Mouse (Mus musculus) frontal cortex, postnatal 14 days (tissue): ENCODE results near the gene Btbd17.

Experiments
- DNase-seq, 2 experiments: peaks; one replicate each; pipeline ENCODE4 v3.0.0; 2022; ENCODE audit warnings: low spot score in 2 of 2

Gene Btbd17

DNA sequence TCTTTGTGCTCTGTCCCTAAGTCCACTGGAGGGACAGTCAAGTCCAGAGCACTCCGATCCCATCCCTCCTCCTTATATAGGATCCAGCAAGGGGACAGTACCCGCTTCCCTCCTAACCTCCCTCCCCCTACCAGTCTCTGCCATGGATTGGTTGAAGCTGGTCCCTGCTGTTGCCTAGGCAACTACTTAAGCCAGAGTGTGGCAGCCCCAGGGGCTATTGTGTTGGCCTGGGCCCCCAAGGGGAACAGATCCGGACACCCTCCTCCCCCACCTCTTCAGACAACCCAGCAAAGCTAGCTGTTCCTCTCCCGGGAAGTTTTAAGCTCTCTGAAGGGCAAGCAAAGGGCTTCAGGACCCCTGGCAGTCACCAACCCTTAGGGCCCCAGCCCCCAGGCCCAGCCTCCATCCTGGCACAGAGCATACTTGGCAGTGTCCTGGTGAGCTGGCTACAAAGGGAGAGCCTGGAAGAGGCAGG, at the start of gene Btbd17:
Gene Btbd17 (minus strand): TSS at position 98 of the 475 bp plus-strand sequence.
- peak; percentile 45 to 70 for DNase-seq

DNA sequence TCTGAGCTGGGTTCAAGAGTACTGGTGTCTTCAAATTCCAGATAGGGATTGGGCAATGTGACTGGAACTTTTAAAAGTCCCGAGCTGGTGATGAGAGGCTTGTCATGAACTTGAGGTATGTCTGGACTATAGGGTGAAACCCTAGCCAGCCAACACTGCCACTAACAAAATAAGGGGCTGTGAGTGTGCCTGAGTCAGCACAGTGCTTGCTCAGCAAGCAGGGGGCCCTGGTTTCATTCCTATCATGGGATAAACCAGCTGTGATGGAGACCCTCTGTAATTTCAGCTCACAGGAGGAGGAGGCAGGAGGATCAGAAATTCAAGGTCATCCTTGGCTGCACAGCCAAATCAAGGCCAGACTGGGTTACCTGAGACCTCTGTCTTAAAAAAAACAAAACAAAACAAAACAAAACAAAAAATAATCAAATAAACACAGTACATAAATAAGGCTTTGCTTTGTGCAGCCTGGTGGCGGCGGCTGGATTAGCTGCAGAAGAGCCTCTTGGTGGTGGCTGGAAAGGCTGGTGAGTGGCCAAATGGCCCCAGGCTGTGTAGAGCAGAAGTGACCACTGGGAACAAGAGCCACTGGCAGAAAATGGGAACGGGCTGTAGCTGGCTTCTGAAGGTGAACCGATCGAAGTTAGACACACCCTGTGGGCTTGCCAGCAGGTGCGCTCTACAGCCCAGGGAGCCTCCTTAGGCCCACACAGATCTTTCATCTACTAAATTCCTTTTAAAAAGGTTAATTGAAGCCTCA, 48.9 kb upstream of the Btbd17 start:
- no peak for DNase-seq

DNA sequence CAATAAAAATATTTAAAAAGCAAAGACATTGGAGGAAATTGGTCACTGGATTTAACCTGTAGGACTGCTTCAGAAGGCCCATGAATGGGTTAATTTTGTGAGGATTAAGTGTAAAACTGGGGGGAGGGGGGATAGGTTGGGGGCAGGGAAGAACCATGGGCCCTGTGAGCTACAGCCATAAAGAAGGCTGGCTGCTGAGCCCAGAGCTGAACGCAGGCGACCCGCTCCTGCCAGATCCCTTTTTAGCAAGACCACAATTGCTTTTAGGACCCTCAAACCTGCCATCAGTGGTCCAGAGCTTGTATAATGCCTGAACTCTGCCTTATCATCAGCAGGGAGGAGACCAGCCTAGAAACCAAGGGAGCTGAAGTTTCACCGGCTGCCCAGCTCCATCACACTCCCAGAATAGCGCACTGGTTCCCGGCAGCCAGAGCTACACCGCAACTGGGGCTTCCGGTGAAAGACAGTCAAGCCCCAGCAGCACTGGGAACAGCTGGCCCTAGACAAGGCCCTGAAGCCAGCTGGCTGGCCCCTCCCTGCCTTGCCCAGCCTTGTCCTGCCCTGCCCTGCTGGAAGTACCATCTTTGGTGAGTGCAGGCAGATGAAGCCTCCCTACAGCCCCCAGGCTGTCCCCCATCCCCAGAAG, 48.2 kb upstream of the Btbd17 start:
- DNase-seq: no peak

DNA sequence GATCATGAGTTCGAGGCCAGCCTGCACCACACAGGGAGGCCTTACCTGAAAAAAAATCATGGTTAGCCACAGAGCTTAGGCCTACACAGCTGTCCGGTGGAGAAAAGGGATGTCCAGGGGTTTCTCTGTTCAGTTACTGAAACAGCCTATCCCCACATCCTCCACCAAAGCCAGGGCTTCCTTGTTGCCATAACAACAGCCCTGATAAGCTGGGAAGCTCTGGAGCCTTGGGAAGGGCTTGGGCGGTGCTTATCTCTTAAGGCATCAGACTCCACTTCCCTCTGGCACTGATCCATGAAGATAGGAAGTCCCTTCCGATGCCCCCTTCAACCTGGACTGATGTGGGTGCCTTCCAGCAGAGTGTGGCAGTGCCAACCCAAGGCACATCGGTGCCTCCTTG, 37.4 kb upstream of the Btbd17 start:
- DNase-seq: no peak

DNA sequence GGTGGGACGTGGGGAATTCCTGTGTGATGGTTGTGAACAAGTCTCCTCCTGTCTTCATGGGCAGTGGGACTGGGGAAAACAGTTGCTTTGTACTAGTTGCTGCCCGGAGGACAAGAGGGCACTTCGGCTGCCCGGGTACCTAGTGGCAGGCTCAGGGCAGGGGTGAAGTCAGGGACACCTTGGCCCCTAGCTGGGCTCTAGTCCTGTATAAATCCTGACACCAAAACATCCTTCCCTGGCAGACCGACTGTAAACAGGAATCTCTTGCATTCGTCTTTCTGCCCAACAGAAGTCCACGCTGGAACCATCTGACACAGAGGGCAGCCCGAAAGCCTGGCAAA, 34.7 kb upstream of the Btbd17 start:
- no peak for DNase-seq

DNA sequence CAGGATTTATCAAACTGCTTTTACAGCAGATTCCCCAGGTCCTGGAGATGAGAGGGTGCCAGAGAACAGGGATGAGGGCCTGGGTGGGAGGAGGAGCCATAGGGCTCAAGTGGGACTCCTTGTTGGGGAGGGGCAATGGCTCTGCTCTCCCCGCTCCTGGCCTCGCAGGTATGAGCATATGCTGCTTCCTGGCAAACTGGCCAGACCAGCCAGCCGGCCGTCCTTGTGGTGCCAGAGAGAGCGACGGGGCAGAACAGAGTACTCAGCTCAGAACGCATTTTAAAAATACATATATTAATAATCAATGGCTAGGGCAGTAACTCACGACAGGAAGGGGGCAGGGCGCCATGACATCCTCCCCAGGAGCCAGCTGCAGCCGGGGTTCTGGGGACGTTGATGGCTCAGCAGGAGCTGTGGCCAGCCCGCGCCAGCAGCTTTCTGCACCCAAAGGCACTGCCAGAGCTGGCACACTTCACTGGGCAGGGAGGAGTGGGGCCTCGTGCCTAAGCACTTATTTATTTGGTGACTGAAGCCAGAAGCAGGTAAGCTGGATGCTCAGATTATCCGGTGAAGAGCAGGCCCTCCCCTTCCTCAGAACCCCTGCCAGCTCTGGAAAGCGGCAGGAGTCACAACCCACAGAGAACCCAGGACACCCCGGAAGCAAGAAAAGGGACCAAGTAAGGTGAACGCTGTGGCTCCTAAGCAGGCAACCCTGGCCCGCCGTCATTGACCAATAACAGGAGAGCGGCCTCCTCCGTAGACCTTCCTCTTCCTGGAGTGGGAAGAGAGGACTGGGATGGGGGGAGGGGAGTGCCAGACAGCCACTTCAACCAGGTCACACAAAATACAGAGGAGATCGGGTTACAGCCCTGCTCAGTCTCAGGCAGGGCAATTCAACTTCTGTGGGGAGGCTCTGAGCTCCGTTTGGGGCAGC, 34.0 kb upstream of the Btbd17 start:
- DNase-seq: no peak

DNA sequence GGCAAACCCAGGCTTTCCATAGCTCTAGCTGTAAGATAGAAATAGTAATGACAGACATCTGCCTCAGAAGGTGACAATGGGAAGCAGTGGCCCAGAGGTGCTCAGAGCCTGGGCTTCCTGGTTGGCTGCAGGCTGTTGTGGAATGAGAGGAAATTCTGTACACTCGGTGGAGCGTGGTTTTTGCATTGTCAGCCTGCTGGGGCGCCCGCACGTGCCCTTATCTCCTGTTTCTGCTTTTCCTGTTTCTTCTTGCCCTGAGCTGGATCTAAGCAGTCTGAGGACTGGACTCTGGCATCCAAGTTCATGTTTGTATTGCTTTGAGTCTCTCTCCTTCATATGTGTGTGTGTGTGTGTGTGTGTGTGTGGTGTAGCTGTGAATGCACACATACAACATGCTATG, 30.9 kb upstream of the Btbd17 start:
- DNase-seq: no peak

DNA sequence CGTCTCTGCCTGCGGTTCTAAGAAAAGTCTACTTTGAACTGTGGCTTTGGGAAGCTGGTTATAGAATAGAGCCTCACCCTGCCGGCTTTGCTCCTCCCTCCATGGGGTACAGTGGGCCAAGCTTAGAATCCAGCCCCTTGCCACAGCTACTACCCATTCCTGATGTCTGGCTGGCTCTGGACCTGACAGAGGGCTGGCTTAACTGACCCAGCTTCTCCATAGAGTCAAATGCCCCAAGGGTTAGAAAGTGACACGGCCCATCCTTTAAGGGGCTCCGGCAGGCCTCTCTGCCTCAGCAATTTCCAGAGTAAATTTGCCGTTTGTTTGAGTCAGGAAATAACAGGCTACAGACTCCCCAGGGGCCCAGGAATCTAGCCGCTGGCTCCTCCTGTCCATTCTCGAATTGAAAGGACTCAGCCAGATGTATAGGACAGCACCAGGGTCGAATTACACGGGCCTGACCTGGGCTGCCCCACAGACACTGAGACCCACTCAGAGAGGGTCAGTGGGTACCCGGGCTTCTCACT, 27.5 kb upstream of the Btbd17 start:
- DNase-seq: no peak

DNA sequence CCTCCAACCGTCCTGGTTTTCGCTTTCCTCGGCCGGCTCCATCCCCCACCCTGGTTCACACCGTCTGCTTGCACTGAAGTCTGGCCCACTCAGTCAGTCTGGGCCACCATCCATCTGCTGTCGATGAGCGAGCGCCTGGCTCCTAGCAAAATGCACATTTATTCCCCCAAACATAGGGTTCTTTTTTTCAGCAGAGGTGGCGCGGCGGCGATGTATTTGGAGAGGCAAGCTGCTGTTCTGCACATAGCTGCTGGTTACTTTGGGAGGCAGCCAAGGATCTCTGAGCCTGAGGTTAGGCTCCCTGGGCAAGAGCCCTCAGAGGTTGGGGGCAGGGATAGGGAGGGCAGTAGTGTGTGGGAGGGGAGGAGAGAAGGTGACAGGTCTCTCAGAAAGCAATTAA, 27.0 kb upstream of the Btbd17 start:
- DNase-seq: peak; percentile 80 to 81

DNA sequence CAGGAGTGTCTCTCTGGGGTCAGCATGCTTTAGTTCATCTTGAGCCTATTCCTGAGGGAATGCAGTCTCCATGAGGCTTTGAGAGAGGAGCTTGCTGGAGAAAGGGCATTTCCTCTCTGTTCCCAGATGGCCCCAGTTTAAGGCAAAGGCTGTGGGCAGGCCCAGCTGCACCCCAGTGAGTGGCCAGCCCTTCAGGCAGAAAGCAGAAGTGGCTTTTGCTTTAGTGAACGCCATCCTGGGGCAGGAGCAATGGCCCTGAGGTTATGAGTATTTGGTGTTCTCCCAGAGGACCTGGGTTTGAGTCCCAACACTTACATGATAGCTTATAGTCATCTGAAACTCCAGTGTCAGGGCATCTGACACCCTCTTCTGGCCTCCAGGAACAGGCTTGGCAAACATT, 25.6 kb upstream of the Btbd17 start:
- no peak for DNase-seq

DNA sequence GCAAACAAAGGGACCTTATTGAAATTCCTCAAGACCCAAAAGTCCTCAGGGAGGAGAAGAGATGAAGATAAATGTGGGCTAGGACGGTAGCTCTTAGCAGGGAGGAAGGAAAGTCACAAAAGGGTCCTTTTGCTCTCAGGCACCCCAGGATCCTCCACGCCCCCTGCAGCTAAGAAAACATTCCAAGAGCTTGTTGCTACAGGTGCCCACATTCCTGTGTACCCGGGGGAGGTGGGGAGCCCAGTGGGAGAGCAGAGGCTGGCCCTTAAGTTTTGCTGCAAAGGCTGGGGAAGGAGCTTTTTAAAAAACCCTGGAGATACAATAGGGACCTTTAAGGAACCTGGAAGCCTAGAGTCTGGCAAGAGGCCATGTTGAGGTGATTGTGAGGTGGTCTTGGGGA, 24.7 kb upstream of the Btbd17 start:
- no peak for DNase-seq

DNA sequence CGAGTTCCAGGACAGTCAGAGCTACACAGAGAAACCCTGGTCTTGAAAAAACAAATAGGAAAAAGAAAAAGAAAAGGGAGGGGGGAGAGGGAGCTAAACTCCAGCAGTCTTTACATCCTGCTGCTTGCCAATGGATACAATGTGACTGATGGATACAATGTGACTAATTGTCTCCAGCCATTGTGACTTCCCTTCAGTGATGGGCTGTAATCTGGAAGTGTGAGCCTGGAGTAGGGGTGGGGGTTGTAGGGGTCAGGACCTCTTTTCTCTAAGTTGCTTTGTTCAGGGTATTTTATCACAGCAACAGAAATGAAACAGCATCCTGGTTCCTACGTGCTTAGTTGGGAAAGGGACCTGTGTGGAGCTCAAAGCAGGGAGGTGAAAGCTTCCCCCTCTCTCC, 23.4 kb upstream of the Btbd17 start:
- DNase-seq: no peak

DNA sequence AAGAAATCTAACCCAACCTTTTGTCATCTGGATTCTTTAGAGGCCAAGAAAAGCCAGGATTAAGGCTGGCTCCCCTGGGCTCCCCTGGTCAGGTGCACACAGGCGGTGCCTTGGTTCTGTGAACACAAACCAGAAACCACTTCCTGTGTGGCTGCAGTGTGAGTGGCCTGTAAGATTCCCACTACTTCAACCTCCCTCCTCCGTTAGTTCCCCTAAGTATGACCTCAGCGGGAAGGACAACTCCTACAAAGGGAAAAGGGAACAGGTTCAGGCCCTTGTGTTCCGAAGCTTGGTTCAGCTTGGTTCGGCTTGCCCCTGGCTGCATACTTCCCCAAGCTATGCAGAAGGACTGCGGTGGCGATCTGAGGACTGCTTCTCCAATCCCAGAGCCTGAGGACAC, 22.4 kb upstream of the Btbd17 start:
- DNase-seq: no peak

DNA sequence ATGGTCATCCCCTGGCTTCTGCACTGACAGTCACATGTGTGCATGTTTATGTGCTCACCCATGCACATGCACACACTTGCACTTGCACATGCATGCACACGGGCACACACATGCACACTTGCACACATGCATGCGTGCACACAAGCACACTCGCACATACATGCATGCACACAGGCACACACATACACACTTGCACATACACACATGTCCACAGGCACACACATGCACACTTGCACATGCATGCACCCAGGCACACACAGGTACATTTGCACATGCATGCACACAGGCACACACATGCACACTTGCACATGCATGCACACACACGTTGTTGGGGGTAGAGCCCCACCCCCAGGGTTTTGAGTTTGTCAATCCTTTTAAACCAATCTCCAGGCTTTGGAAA, 21.2 kb upstream of the Btbd17 start:
- no peak for DNase-seq

DNA sequence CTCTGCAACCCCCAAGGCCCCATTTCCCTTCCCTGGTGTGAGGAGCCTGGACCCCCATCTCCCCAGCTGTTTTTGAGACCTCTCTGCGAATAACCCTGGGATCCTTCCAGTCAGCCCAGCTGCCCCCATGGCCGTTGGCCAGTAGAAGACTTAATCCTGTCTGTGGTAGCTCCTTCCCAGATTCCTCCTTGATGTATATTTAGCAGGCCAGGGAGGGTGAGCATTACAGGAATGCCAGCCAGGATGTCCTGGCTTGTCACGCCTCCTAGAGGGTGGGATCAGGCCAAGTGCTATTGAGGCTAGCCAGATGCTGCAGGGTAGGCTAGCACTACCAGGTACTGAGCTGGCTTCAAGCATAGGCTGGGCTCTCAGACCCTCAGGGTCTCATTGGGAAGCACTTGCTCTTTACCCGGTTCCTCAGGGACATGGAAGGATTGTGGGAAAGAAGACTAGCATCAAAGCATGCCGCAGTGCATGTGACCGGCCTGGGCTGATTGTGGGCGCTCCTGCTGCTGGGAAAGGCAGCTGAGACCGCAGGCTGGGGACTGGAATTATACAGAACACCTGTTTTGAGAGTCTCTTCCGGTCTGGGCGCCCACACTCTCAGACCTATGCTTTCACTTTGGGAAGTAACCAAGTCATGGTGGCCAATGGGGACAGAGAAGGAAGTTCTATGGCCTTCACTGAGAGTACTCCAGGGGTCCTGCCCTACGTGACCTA, 19.3 kb upstream of the Btbd17 start:
- no peak for DNase-seq

DNA sequence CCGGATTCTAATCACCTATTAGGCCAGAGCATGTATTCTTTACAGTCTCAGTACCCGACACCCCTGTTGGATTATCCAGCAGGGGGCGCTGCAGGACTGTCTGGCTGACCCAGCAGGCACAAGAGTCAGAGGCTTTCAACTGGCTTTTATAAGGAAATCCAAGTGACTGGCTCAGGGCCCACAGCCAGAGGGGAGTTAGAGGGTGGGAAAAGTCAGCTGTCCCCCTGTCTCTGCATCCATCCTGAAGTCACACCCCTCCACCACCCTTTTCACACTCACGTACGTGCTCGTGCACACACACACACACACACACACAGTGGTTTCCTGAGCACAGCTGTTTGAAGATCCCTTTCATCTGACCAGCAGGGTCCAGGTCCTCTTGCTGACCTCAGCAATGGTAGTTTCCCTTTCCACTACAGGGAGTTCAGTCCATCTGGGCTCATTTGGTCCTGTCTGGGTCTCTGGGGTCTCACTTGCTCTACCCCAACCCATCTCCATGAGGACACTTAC, 17.0 kb upstream of the Btbd17 start:
- peak; percentile 72 to 89 for DNase-seq

DNA sequence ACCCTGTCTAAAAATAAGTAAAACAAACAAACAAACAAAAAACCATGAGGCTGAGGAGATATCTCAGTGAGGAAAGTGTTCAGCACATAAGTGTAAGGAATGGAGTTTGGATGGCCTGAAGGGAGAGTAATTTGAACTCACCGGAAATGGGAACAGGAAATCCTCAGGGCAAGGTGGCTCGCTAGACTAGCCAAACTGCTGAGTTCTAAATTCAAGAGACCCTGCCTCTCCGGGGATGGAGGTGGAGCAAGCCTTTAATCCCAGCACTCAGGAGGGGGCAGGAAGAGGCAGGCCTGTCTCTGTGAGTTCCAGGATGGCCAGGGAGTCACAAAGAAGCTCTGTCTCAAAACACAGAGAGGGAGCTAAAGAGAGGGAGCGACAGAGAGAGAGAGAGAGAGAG, 14.6 kb upstream of the Btbd17 start:
- DNase-seq: no peak

DNA sequence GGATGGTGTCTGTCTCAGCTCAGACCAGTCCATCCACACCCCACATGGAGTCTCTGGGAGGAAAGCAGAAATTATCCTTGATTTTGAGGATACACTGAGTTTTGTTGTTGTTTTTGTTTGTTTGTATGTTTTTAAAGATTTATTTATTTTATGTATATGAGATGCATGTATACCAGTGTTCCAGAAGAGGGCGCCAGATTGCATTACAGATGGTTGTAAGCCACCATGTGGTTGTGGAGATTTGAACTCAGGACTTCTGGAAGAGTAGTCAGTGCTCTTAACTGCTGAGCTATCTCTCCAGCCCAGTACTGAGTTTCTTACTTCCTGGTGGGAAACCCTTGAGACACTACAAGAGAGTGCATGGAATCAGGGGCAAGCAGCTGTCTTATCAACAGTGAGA, 13.6 kb upstream of the Btbd17 start:
- no peak for DNase-seq

DNA sequence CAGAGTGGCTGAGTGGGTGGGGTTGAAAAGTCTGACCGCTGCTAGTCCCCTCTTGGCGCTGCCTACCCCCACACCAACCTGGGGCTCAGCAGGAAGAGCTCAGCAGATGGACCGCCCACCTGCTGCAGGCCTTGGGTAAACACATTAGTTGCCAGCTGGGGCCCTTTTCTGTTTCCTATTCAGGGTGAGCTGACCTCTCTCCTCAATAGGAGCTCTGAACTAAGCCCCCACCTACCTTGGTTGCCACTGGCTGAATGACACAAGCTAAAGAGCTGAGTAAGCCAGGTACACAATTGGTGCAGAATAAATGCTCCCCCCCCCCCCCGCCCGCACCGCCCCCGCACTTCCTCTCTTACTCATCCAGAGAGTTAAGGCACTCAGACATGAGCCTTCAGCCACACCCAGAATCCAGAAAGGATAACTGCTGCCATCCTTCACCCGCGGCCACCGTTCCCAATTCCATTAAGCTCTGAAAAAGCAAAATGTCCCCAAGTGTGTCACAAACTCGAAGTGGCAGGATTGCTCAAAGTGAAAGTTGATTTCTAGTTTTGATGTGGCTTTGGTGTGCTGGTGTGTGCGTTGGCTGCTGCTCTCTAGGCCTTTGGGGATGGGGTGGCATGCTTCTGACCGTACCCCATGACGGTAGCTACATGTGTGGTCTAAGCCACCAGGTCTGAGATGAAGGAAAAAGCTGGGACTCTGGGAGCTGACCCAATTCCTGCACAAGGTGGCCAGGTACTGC, 12.1 kb upstream of the Btbd17 start:
- DNase-seq: no peak

DNA sequence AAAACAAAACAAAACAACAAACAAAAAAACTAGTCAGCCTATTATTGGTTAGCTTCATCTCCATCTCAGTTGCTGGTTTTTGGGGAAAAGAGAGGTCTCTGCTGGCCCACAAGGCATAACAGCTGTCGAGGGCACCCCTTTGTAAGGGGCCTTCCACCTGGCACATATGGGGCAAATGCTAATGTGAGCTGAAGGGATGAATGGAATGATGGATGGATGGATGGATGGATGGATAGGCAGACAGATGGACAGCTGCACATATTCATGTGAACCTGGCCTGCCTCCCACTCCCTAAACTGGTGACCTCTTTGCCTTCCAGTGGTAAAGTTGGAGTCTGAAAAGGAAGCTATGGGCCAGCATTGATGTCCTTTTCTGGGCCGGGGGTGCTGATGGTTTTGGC, 11.3 kb upstream of the Btbd17 start:
- DNase-seq: no peak

DNA sequence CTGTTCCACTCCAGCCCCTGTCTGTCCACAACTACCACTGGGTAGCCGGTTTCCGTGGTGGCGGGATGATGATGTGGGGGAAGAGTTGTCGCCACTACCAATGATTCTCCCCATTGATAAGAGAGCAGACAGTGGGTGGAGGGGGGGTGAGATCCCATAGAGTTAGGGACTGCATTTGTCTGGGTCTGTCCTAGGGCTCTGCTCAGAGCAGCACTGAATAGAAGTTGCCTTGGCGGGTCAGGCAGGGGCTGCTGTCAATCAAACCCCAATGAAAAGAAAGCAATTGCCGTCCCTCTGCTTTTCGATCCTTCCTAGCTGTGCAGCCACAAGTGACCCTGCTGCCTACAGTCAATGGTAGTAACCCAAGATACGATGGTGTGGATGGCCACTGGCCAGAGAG, 8.2 kb upstream of the Btbd17 start:
- no peak for DNase-seq
